Mouse (Mus musculus) gastrocnemius, postnatal 10 days (tissue): ENCODE measurements around the gene Fbxl21. TPM values are rescaled to one million over a fixed set of nuclear protein-coding genes. Genes with fewer than 3 reads are reported as not detected.
A peak's percentile ranks its signal among the peaks of the same experiment; 100 is the strongest.

Experiments
- DNase-seq: peaks from one replicate; pipeline ENCODE4 v3.0.0; 2021; ENCODE audit warnings: mixed read lengths
- total RNA-seq, 2 experiments: library from RNA; stranded (reverse); gene quantifications; 2 replicates each; pipeline ENCODE4 v1.2.3; 2021

The Fbxl21 gene
- total RNA-seq, 2 experiments from 2014 or later, result 0.47 to 0.49 TPM

GRCm38 (mm10) chr13:56535570-56535969, 13.3 kb downstream of the Fbxl21 start:
- DNase-seq, result no peak

GRCm38 (mm10) chr13:56537026-56537425, 14.8 kb downstream of the Fbxl21 start:
- DNase-seq, result no peak

GRCm38 (mm10) chr13:56539846-56540245, 17.6 kb downstream of the Fbxl21 start:
- DNase-seq, result peak; percentile 52

GRCm38 (mm10) chr13:56543805-56544204, 21.5 kb downstream of the Fbxl21 start:
- DNase-seq, result no peak

GRCm38 (mm10) chr13:56544956-56545355, 22.7 kb downstream of the Fbxl21 start:
- no peak for DNase-seq

GRCm38 (mm10) chr13:56548401-56548800, 26.1 kb downstream of the Fbxl21 start, which contains the start of gene Lect2:
TSS of gene Lect2 (minus strand) at chr13:56548502.
- no peak for DNase-seq

- no peak for DNase-seq
Measured at GRCm38 (mm10) chr13:56549364-56549763, 27.1 kb downstream of the Fbxl21 start.

- no peak for DNase-seq
Measured at GRCm38 (mm10) chr13:56550574-56550973, 28.3 kb downstream of the Fbxl21 start.

GRCm38 (mm10) chr13:56551661-56552060, 29.4 kb downstream of the Fbxl21 start:
- no peak for DNase-seq

- no peak for DNase-seq
Measured at GRCm38 (mm10) chr13:56553923-56554322, 31.7 kb downstream of the Fbxl21 start.

- DNase-seq, result no peak
Measured at GRCm38 (mm10) chr13:56554409-56554808, 32.1 kb downstream of the Fbxl21 start.

GRCm38 (mm10) chr13:56555957-56556356, 33.7 kb downstream of the Fbxl21 start:
- DNase-seq, result peak; percentile 52

- DNase-seq, result no peak
Measured at GRCm38 (mm10) chr13:56556701-56557100, 34.4 kb downstream of the Fbxl21 start.

GRCm38 (mm10) chr13:56558811-56559210, 36.5 kb downstream of the Fbxl21 start:
- no peak for DNase-seq

GRCm38 (mm10) chr13:56559841-56560370, 37.6 kb downstream of the Fbxl21 start:
- DNase-seq, result no peak

GRCm38 (mm10) chr13:56561129-56561528, 38.9 kb downstream of the Fbxl21 start:
- no peak for DNase-seq

GRCm38 (mm10) chr13:56563075-56563474, 40.8 kb downstream of the Fbxl21 start:
- DNase-seq, result peak; percentile 58

GRCm38 (mm10) chr13:56566336-56566735, 44.1 kb downstream of the Fbxl21 start:
- no peak for DNase-seq

GRCm38 (mm10) chr13:56571645-56572044, 49.4 kb downstream of the Fbxl21 start:
- DNase-seq, result no peak

GRCm38 (mm10) chr13:56575074-56575473, 52.8 kb downstream of the Fbxl21 start:
- DNase-seq, result no peak

GRCm38 (mm10) chr13:56575701-56576321, 53.5 kb downstream of the Fbxl21 start:
- peak; percentile 77 for DNase-seq

GRCm38 (mm10) chr13:56578097-56578496, 55.8 kb downstream of the Fbxl21 start:
- DNase-seq, result no peak

- DNase-seq, result no peak
Measured at GRCm38 (mm10) chr13:56580450-56580849, 58.2 kb downstream of the Fbxl21 start.

- DNase-seq, result no peak
Measured at GRCm38 (mm10) chr13:56581512-56581911, 59.2 kb downstream of the Fbxl21 start.
